Mouse (Mus musculus): ENCODE data around the gene Cyp2c38.
"Not testable (repeated sequence)": the region's sequence is repeated elsewhere in the genome, so short reads cannot be mapped to it uniquely, and the experiment has no call there.

GRCm38 (mm10) chr19:39483961-39484360, 21.1 kb upstream of the Cyp2c38 start:
- not testable (repeated sequence) for TF ChIP-seq CTCF (IDR thresholded peaks at IDR 0.05; ENCODE audit: control insufficient read depth, insufficient read depth, low read length); POLR2A (IDR thresholded peaks at IDR 0.05; ENCODE audit: borderline replicate concordance, control insufficient read depth, low read depth, low read length)

Measured in bone marrow, adult 2 months (tissue).